Mouse (Mus musculus) MEL (cell line): Measurements from ENCODE around the gene Dgkg.

Experiments
- CTCF ChIP-seq, 3 experiments: IDR thresholded peaks in 2 of 3; conservative IDR thresholded peaks in 1 of 3; 2 replicates each; pipeline ENCODE4 v1.5.1; 2011 to 2012; ENCODE audit warnings: low read length in 3 of 3, low read depth in 2 of 3, mild to moderate bottlenecking in 2 of 3, improper control_type of control experiment in 1 of 3, inconsistent platforms in 1 of 3, mixed read lengths in 1 of 3, moderate library complexity in 1 of 3; ENCODE audit not compliant: control insufficient read depth in 1 of 3, insufficient read depth in 1 of 3, poor library complexity in 1 of 3, severe bottlenecking in 1 of 3
- EP300 ChIP-seq, 2 experiments: IDR thresholded peaks; 2 replicates each; pipeline ENCODE4 v1.6.1; 2011; ENCODE audit warnings: improper control_type of control experiment in 2 of 2, low read length in 2 of 2, low read depth in 1 of 2, mild to moderate bottlenecking in 1 of 2
- KAT2A ChIP-seq: conservative IDR thresholded peaks from 2 replicates; pipeline ENCODE4 v1.6.1; 2012; ENCODE audit warnings: low read depth, low read length, improper control_type of control experiment, inconsistent platforms
- MAFK ChIP-seq: IDR thresholded peaks from 2 replicates; pipeline ENCODE4 v1.6.1; 2011; ENCODE audit warnings: low read depth, mild to moderate bottlenecking, low read length, improper control_type of control experiment, borderline replicate concordance
- TBP ChIP-seq: IDR thresholded peaks from 2 replicates; pipeline ENCODE4 v1.8.0; 2011; ENCODE audit warnings: low read depth, low read length, improper control_type of control experiment
- USF1 ChIP-seq: IDR thresholded peaks from 2 replicates; pipeline ENCODE4 v1.6.1; 2014; ENCODE audit warnings: low read depth, mild to moderate bottlenecking, inconsistent platforms, low read length, improper control_type of control experiment, moderate library complexity
- ZC3H11A ChIP-seq: IDR thresholded peaks from 2 replicates; pipeline ENCODE4 v1.6.1; 2012; ENCODE audit warnings: low read depth, mild to moderate bottlenecking, inconsistent platforms, low read length, improper control_type of control experiment

DNA sequence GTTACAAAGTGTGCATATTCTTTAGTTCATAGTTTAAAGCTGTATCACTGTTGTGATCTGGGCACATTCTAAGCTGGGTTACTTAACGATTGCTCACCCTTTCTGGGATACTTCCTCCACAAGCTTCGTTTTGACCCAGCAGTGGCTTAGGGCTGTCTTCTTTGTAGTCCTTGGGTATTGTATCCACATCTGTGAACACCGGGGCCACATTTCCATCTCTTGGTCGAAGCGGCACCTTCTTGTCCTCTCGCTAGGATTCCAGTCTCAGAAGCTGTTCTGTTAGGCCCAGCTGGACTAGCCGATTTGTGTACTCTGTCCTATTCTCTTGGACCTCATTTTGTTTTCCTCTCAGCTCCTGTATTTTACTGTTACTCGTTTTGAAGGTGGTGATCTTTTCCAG, 13.6 kb downstream of the Dgkg start:
- TF ChIP-seq CTCF (IDR thresholded peaks at IDR 0.05 in 2 of 3, conservative IDR thresholded peaks at IDR 0.05 in 1 of 3; ENCODE audit: control insufficient read depth in 1 of 3, insufficient read depth in 1 of 3, low read depth in 2 of 3, low read length in 3 of 3, poor library complexity in 1 of 3, severe bottlenecking in 1 of 3) (no peak), MAFK (no peak), USF1 (no peak), KAT2A (no peak), TBP (no peak), EP300 (IDR thresholded peaks at IDR 0.05; ENCODE audit: low read depth in 1 of 2, low read length in 2 of 2) (no peak), ZC3H11A (no peak)
